Mouse (Mus musculus): ENCODE measurements at regions not wholly inside any gene's neighbourhood (a gene's known extent, or its start where the extent isn't known, plus 50 kb on each side); places are given as distances from the start of the nearest gene placed in this dataset.

DNA sequence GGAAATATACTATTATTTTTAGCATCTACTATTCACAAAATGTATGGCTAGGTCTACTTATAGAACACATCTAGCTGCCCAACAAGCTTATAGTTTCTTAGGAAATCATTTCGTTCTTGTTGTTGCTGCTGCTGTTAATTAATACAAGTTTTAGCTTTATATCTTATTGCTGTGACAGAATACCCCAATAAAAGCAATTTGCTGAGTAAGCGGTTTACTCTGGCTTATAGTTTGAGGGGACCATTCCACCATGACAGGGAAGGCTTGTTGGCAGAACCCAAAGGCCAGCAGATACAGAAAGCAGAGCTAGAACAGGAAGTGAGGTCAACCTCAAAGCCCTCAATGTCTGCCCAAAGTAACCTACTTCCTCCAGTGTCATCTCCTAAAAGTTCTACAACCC lies 109.6 kb downstream of the Tpbg start:
- TF ChIP-seq POLR2A (IDR thresholded peaks at IDR 0.05; ENCODE audit: borderline replicate concordance, insufficient read depth, low read length) (no peak), CTCF (IDR thresholded peaks at IDR 0.05; ENCODE audit: borderline replicate concordance, insufficient read depth, low read depth, low read length) (no peak)

All from cerebellum, adult 2 months (tissue).